Mouse (Mus musculus) G1E-ER4 (cell line): ENCODE results near the gene Crisp2. TPM values are rescaled to one million over a fixed set of nuclear protein-coding genes. Genes with fewer than 3 reads are reported as not detected.

ENCODE experiments used
- GATA1 ChIP-seq: IDR thresholded peaks from one replicate; pipeline ENCODE4 v1.8.0; 2012; ENCODE audit warnings: low read length, inconsistent platforms
- polyA plus RNA-seq: library from polyadenylated mRNA; stranded (reverse); fragments of >175 nt; gene quantifications from 2 replicates; pipeline ENCODE4 v1.2.3, GENCODE M21; 2012

The Crisp2 gene
- polyA plus RNA-seq, 1 experiment = 0.03 TPM

- no peak for TF ChIP-seq GATA1
Measured at GRCm38 (mm10) chr17:40767120-40767519, 39.7 kb downstream of the Crisp2 start.

- no peak for TF ChIP-seq GATA1
Measured at GRCm38 (mm10) chr17:40763662-40764061, 43.1 kb downstream of the Crisp2 start.

DNA sequence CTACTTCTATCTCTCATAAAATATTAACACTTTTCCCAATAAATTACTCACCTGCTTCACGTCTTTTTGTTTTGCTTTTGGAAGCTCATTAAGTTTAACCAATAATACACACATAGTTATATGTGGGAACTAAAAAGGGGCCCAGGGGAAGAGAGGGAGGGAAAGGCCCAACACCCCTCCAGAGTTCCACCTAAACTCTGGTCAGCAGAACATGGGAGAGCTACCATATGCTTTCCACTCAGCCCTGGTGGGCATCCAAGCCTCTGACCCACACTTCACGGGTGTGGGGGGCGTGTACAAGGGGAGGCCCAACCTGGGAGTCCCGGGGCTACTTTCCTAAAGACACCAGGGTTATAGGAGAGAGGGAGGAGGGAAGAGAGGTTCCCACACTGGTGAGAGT is 75.1 kb downstream of the Crisp2 start:
- TF ChIP-seq GATA1 = no peak

DNA sequence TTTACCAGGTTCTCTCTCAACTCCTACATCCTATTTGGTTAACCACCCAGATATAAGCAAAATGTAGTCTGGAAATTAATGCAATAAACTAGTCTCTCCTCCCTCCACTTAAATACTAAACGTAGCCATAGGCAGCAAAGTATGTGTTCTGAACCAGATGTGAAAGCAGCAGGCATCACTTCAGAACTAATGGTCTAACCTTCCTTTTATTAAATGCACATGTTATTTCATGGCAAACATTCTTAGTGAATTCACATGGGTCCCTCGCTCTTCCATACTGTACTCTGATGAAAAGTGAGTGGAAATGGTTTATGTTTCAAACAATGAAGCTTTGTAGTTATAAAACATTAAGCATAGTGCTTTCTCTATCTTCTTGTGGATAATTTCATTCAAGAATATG is 75.5 kb downstream of the Crisp2 start:
- TF ChIP-seq GATA1 = no peak

DNA sequence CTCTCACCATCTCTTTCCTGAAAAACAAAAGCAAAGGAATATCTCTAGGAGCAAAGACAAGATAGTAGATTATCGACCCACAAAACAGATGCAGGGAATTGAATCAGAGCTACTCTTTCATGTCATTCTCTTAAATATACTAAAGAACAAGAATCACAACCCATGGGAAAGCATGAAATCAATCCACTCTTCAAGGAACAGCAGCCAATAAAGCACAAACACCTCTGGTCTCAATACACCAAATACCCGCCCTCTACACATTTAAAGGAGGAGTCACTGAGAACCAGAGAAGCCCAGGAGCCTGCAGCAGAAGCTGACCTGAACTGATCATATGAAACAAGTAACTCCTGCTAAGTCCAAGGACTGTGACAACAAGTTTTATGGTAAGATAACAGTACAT is 80.0 kb downstream of the Crisp2 start, which contains the start of gene Esp1:
Esp1 (plus strand) TSS at position 301 of the 400 bp plus-strand sequence.
- no peak for TF ChIP-seq GATA1

DNA sequence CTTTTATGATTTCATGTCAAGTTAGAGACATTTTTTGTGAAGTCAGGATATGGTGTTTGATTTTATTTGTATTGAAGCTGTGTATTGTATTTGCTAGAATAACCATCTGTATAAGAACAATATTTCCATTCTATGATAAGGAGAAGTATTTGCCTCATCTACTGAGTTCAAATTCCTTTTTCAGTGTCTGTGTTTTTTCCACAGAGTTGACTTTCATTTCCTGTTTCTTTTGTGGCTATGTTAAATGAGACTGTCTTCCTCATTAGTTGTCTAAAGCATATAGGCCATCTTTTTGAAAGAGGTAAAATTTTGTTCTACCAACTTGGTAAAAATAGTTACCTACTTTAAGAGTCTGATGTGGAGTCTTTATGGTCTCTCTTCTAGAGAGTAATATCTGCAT is 90.5 kb downstream of the Crisp2 start:
- no peak for TF ChIP-seq GATA1

Other genes with a start within 250 kb of the Crisp2 start
- not detected in 2 replicates for gene Esp6, start 245.5 kb downstream of the Crisp2 start, polyA plus RNA-seq
- gene Esp4, start 208.4 kb downstream of the Crisp2 start, polyA plus RNA-seq = not detected in 2 replicates
- gene Esp3, start 174.9 kb downstream of the Crisp2 start, polyA plus RNA-seq = not detected in 2 replicates
- not detected in 2 replicates for gene Esp1, start 79.9 kb downstream of the Crisp2 start, polyA plus RNA-seq
- gene Rhag, start 4.1 kb upstream of the Crisp2 start, polyA plus RNA-seq = 10.4 and 11.8 TPM in 2 replicates
- gene 9130008F23Rik, start 73.6 kb upstream of the Crisp2 start, polyA plus RNA-seq = 0.08 TPM in 1 of 2 replicates, not detected in the other
- not detected in 2 replicates for gene Glyatl3, start 107.3 kb upstream of the Crisp2 start, polyA plus RNA-seq
- 2.1 and 2.4 TPM in 2 replicates for gene Mut, start 127.7 kb upstream of the Crisp2 start, polyA plus RNA-seq
- gene Cenpq, start 128.0 kb upstream of the Crisp2 start, polyA plus RNA-seq = 0.62 and 1.2 TPM in 2 replicates